Mouse (Mus musculus) embryonic facial prominence, embryonic 15.5 days (tissue): ENCODE results near the gene Mad2l1. TPM values are rescaled to one million over a fixed set of nuclear protein-coding genes. Genes with fewer than 3 reads are reported as not detected.

Experiments
- polyA plus RNA-seq: library from polyadenylated mRNA; unstranded; fragments of >200 nt; fragmentation: Nextera tagmentation; extraction: Ambion mirVana; gene quantifications from 2 replicates; pipeline ENCODE4 v1.2.1, GENCODE M21; 2015

Mad2l1 gene
- polyA plus RNA-seq, 1 experiment from 2014 or later, result 67.4 TPM

Other genes starting within 250 kb of the Mad2l1 start
- not detected in 2 replicates for gene Vmn1r32, start 24.7 kb downstream of the Mad2l1 start, polyA plus RNA-seq
- 0.07 TPM in 1 of 2 replicates, not detected in the other for gene Vmn1r33, start 82.9 kb downstream of the Mad2l1 start, polyA plus RNA-seq
- not detected in 2 replicates for gene Vmn1r34, start 108.5 kb downstream of the Mad2l1 start, polyA plus RNA-seq
- not detected in 2 replicates for gene Vmn1r35, start 150.5 kb downstream of the Mad2l1 start, polyA plus RNA-seq
- not detected in 2 replicates for gene Vmn1r36, start 183.8 kb downstream of the Mad2l1 start, polyA plus RNA-seq
- gene Vmn1r37, start 194.0 kb downstream of the Mad2l1 start, polyA plus RNA-seq, result 0.21 TPM in 1 of 2 replicates, not detected in the other
- gene Vmn1r38, start 247.2 kb downstream of the Mad2l1 start, polyA plus RNA-seq, result not detected in 2 replicates